8 mouse cellular contexts compared by ENCODE assay signal in genomic region chr6:86370093-86370713, GRCm38 (mm10). TPM values are rescaled to one million over a fixed set of nuclear protein-coding genes. Genes with fewer than 3 reads are reported as not detected.
A peak's percentile ranks its signal among the peaks of the same experiment; 100 is the strongest.
DNase-seq lines count a peak whose midpoint lies in the region; ATAC-seq lines count a peak whose summit lies in the region.

No protein-coding gene starts in this region.

- H3K9ac ChIP-seq in embryonic facial prominence, embryonic 14.5 days (ENCODE audit: low read depth, low read length) = peak overlapping the region; percentile 94
- H3K9ac ChIP-seq in limb, embryonic 12.5 days (replicated peaks) = peak overlapping the region; percentile 80

- no peak for ATAC-seq in embryonic facial prominence, embryonic 14.5 days (ENCODE audit: low read depth)
- no peak for ATAC-seq in limb, embryonic 12.5 days (ENCODE audit: insufficient number of reproducible peaks, insufficient read depth, low FRiP score, low TSS enrichment, low read depth)

- H3K4me3 ChIP-seq in embryonic facial prominence, embryonic 14.5 days (ENCODE audit: low read depth, low read length) = peak overlapping the region; percentile 83; the same call in 1 of the 2 replicates
- H3K4me3 ChIP-seq in limb, embryonic 12.5 days (replicated peaks) = peak overlapping the region; percentile 72; the same call in 1 of the 2 replicates

- peak overlapping the region; percentile 90 for H3K4me2 ChIP-seq in embryonic facial prominence, embryonic 14.5 days (ENCODE audit: low read depth, low read length)
- H3K4me2 ChIP-seq in limb, embryonic 12.5 days = peak overlapping the region; percentile 67

- peaks cover 20% of the 10 kb centered on the region for H3K36me3 ChIP-seq in embryonic facial prominence, embryonic 14.5 days (ENCODE audit: control insufficient read depth, insufficient read depth, low read length)
- peaks cover 29% of the 10 kb centered on the region for H3K36me3 ChIP-seq in limb, embryonic 12.5 days

- no peaks in the 10 kb centered on the region for H3K9me3 ChIP-seq in embryonic facial prominence, embryonic 14.5 days (ENCODE audit: control insufficient read depth, low read length)
- no peaks in the 10 kb centered on the region for H3K9me3 ChIP-seq in limb, embryonic 12.5 days

- H3K4me1 ChIP-seq in embryonic facial prominence, embryonic 14.5 days (ENCODE audit: control insufficient read depth, insufficient read depth, low read length) = peaks cover 14% of the 10 kb centered on the region
- H3K4me1 ChIP-seq in limb, embryonic 12.5 days (replicated peaks) = peaks cover 28% of the 10 kb centered on the region

- DNase-seq in adrenal gland, postnatal 14 days = peak; percentile 42
- DNase-seq in adrenal gland, postnatal 25 days = no peak
- DNase-seq in 416B (ENCODE audit: low read depth) = peak; percentile 73
- no peak for DNase-seq in embryonic facial prominence, embryonic 14.5 days (ENCODE audit: low spot score)
- peak; percentile 7 to 41 for DNase-seq in natural killer cell, adult 2 months (ENCODE audit: low spot score in 2 of 2)
- DNase-seq in yolk sac, embryonic 10.5 days (ENCODE audit: low spot score) = no peak
- no peak for DNase-seq in left cerebral cortex, adult 18-20 months (ENCODE audit: low spot score in 2 of 2)

- peak overlapping the region; percentile 94 for H3K27ac ChIP-seq in embryonic facial prominence, embryonic 14.5 days (replicated peaks; ENCODE audit: low read depth, low read length)
- peak overlapping the region; percentile 91 for H3K27ac ChIP-seq in limb, embryonic 12.5 days

- WGBS in embryonic facial prominence, embryonic 14.5 days = 64% methylated on average over 3 of the region's 3 CpGs
- WGBS in limb, embryonic 12.5 days = 62% methylated on average over 3 of the region's 3 CpGs

- no peaks in the 10 kb centered on the region for H3K27me3 ChIP-seq in embryonic facial prominence, embryonic 14.5 days (replicated peaks; ENCODE audit: control insufficient read depth, insufficient read depth, low read length)
- no peaks in the 10 kb centered on the region for H3K27me3 ChIP-seq in limb, embryonic 12.5 days

RNA-seq across cellular contexts. Expression of gene Snrpg, which starts 0.9 kb away (rescaled TPM):
- total RNA-seq in adrenal gland, postnatal 14 days (2021) = 248 and 268 TPM in 2 replicates
- total RNA-seq in adrenal gland, postnatal 25 days (2021) = 378 and 463 TPM in 2 replicates
- polyA plus RNA-seq in embryonic facial prominence, embryonic 14.5 days (2014; fragmentation: Nextera tagmentation; extraction: Ambion mirVana) = 561 and 600 TPM in 2 replicates
- polyA plus RNA-seq in limb, embryonic 12.5 days (2016; fragmentation: Nextera tagmentation; extraction: Ambion mirVana) = 790 and 833 TPM in 2 replicates
- 10 to 100 TPM; 50.7 to 60.3 TPM for total RNA-seq in left cerebral cortex, adult 18-20 months (2021)

RNA-seq across cellular contexts. Expression of gene Fam136a, which starts 4.8 kb away (rescaled TPM):
- total RNA-seq in adrenal gland, postnatal 14 days (2021) = 84.9 and 89.9 TPM in 2 replicates
- 114 and 132 TPM in 2 replicates for total RNA-seq in adrenal gland, postnatal 25 days (2021)
- polyA plus RNA-seq in embryonic facial prominence, embryonic 14.5 days (2014; fragmentation: Nextera tagmentation; extraction: Ambion mirVana) = 118 and 124 TPM in 2 replicates
- polyA plus RNA-seq in limb, embryonic 12.5 days (2016; fragmentation: Nextera tagmentation; extraction: Ambion mirVana) = 145 and 146 TPM in 2 replicates
- 10 to 100 TPM; 20.5 to 21.7 TPM for total RNA-seq in left cerebral cortex, adult 18-20 months (2021)

RNA-seq across cellular contexts. Expression of gene Pcyox1, which starts 26.8 kb away (rescaled TPM):
- total RNA-seq in adrenal gland, postnatal 14 days (2021) = 145 and 151 TPM in 2 replicates
- 208 and 254 TPM in 2 replicates for total RNA-seq in adrenal gland, postnatal 25 days (2021)
- polyA plus RNA-seq in embryonic facial prominence, embryonic 14.5 days (2014; fragmentation: Nextera tagmentation; extraction: Ambion mirVana) = 80.5 and 95.2 TPM in 2 replicates
- 76.4 and 79.3 TPM in 2 replicates for polyA plus RNA-seq in limb, embryonic 12.5 days (2016; fragmentation: Nextera tagmentation; extraction: Ambion mirVana)
- total RNA-seq in left cerebral cortex, adult 18-20 months (2021) = 100 to 1,000 TPM; 105 to 115 TPM

RNA-seq across cellular contexts. Expression of gene Tia1, which starts 33.8 kb away (rescaled TPM):
- 48.8 and 69.5 TPM in 2 replicates for total RNA-seq in adrenal gland, postnatal 14 days (2021)
- total RNA-seq in adrenal gland, postnatal 25 days (2021) = 82.0 and 85.8 TPM in 2 replicates
- polyA plus RNA-seq in embryonic facial prominence, embryonic 14.5 days (2014; fragmentation: Nextera tagmentation; extraction: Ambion mirVana) = 130 and 160 TPM in 2 replicates
- polyA plus RNA-seq in limb, embryonic 12.5 days (2016; fragmentation: Nextera tagmentation; extraction: Ambion mirVana) = 298 and 331 TPM in 2 replicates
- total RNA-seq in left cerebral cortex, adult 18-20 months (2021) = 100 to 1,000 TPM in 1 of 2 experiments, 10 to 100 TPM in 1; 97.8 to 102 TPM

RNA-seq across cellular contexts. Expression of gene Gm44790, which starts 56.3 kb away (rescaled TPM):
- 0.78 TPM in 1 of 2 replicates, not detected in the other for total RNA-seq in adrenal gland, postnatal 14 days (2021)
- total RNA-seq in adrenal gland, postnatal 25 days (2021) = not detected in 2 replicates
- not detected in 2 replicates for polyA plus RNA-seq in embryonic facial prominence, embryonic 14.5 days (2014; fragmentation: Nextera tagmentation; extraction: Ambion mirVana)
- 0.50 TPM in 1 of 2 replicates, not detected in the other for polyA plus RNA-seq in limb, embryonic 12.5 days (2016; fragmentation: Nextera tagmentation; extraction: Ambion mirVana)
- total RNA-seq in left cerebral cortex, adult 18-20 months (2021) = under 1 TPM in 1 of 2 experiments, not detected in 1; 0.58 TPM

Comparison
In these comparisons a context has a peak if more than half of its experiments do, and no peak if none do; other contexts are left out.
1. DNase-seq: peak in adrenal gland, postnatal 14 days (single experiment), 416B (single experiment) and natural killer cell, adult 2 months (2 of 2); none in adrenal gland, postnatal 25 days (single experiment), embryonic facial prominence, embryonic 14.5 days (single experiment), yolk sac, embryonic 10.5 days (single experiment) and left cerebral cortex, adult 18-20 months (0 of 2).